Mouse (Mus musculus) thymus, adult 2 months (tissue): ENCODE results near the gene Mfsd4b1.

Source experiments
- CTCF ChIP-seq: fragments of 200-500 bp; IDR thresholded peaks from 2 replicates; pipeline ENCODE4 v1.5.1; 2012; ENCODE audit warnings: mild to moderate bottlenecking, control low read depth, low read length, moderate library complexity, borderline replicate concordance; ENCODE audit not compliant: control insufficient read depth, poor library complexity, insufficient read depth; ENCODE audit errors: extremely low read depth
- POLR2A ChIP-seq: fragments of 200-500 bp; IDR thresholded peaks from 2 replicates; pipeline ENCODE4 v1.6.1; 2012; ENCODE audit warnings: mild to moderate bottlenecking, low read length, control low read depth, moderate library complexity; ENCODE audit not compliant: control insufficient read depth, poor library complexity, insufficient read depth; ENCODE audit errors: extremely low read depth

DNA sequence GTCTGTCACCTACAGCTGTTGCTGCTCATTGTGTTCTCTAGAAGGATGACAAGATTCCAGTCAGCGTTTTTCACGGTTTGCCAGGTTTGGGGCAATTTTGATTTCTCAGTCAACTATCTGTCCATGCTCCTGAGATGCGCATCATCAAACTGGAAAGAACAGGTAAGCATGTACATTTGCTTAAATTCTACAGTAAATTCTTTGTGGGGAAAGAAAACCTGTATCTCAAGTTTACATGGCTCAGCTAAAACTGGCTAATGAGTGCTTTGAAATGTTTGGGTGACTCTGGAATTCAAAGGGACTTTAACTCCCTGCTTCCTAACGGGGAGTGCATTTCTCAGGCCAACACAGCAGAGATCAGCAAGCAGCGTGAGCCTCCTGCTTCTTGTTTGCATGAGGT is 36.9 kb upstream of the Mfsd4b1 start:
- TF ChIP-seq CTCF (no peak), POLR2A (no peak)
